8 mouse cellular contexts compared by ENCODE assay signal in genomic region chr11:115904956-115905790, GRCm38 (mm10). TPM values are rescaled to one million over a fixed set of nuclear protein-coding genes. Genes with fewer than 3 reads are reported as not detected.
A peak's percentile ranks its signal among the peaks of the same experiment; 100 is the strongest.
DNase-seq lines count a peak whose midpoint lies in the region; ATAC-seq and TF ChIP-seq lines count a peak whose summit lies in the region.

No protein-coding gene starts in this region.

- no peaks in the 10 kb centered on the region for H3K9me3 ChIP-seq in kidney, embryonic 15.5 days (replicated peaks)
- H3K9me3 ChIP-seq in lung, embryonic 16.5 days (ENCODE audit: control insufficient read depth, low read length), result no peaks in the 10 kb centered on the region

- TF ChIP-seq CTCF in cortical plate, adult 2 months (IDR thresholded peaks at IDR 0.05; ENCODE audit: extremely low read depth, insufficient read depth, low read length), result no peak

- no peak overlapping the region for H3K4me3 ChIP-seq in cortical plate, adult 2 months (ENCODE audit: insufficient read depth, low read length)
- no peak overlapping the region for H3K4me3 ChIP-seq in kidney, embryonic 15.5 days (replicated peaks)
- no peak overlapping the region for H3K4me3 ChIP-seq in lung, embryonic 16.5 days (ENCODE audit: low read length)

- 0 out of 2 replicates have a peak overlapping the region, but pooled peaks have one; percentile 6 for H3K9ac ChIP-seq in kidney, embryonic 15.5 days
- peak overlapping the region; percentile 21; the same call in 1 of the 2 replicates for H3K9ac ChIP-seq in lung, embryonic 16.5 days (ENCODE audit: low read length)

- peak overlapping the region; percentile 29 for H3K4me2 ChIP-seq in kidney, embryonic 15.5 days
- no peak overlapping the region for H3K4me2 ChIP-seq in lung, embryonic 16.5 days (ENCODE audit: low read depth, low read length)

- no peaks in the 10 kb centered on the region for H3K36me3 ChIP-seq in kidney, embryonic 15.5 days
- H3K36me3 ChIP-seq in lung, embryonic 16.5 days (ENCODE audit: control insufficient read depth, insufficient read depth, low read length), result no peaks in the 10 kb centered on the region

- WGBS in kidney, embryonic 15.5 days, result 39% methylated on average over 16 of the region's 16 CpGs
- 45% methylated on average over 16 of the region's 16 CpGs for WGBS in lung, embryonic 16.5 days

- 0 out of 2 replicates have a peak overlapping the region, but pooled peaks have one; percentile 29 for H3K27ac ChIP-seq in cortical plate, adult 2 months (ENCODE audit: insufficient read depth, low read length)
- peak overlapping the region; percentile 91 for H3K27ac ChIP-seq in kidney, embryonic 15.5 days
- H3K27ac ChIP-seq in lung, embryonic 16.5 days (ENCODE audit: low read length), result peak overlapping the region; percentile 64

- ATAC-seq in kidney, embryonic 15.5 days (replicated peaks; ENCODE audit: low FRiP score), result peak; percentile 58
- peak; percentile 48 for ATAC-seq in lung, embryonic 16.5 days (ENCODE audit: low read depth)

- H3K4me1 ChIP-seq in cortical plate, adult 2 months (ENCODE audit: control insufficient read depth, insufficient read depth, low read length), result no peaks in the 10 kb centered on the region
- peaks cover 67% of the 10 kb centered on the region for H3K4me1 ChIP-seq in kidney, embryonic 15.5 days
- peaks cover 57% of the 10 kb centered on the region for H3K4me1 ChIP-seq in lung, embryonic 16.5 days (replicated peaks; ENCODE audit: control insufficient read depth, insufficient read depth, low read length)

- peak; percentile 37 for DNase-seq in kidney, adult 9 months
- DNase-seq in kidney, postnatal 25 days, result no peak
- no peak for DNase-seq in ovary, postnatal 36 days (ENCODE audit: low spot score)
- no peak for DNase-seq in gastrocnemius, postnatal 25 days
- no peak for DNase-seq in spleen, postnatal 14 days (ENCODE audit: low spot score in 2 of 2)

- TF ChIP-seq POLR2A in cortical plate, adult 2 months (IDR thresholded peaks at IDR 0.05; ENCODE audit: extremely low read depth, insufficient read depth, low read length), result no peak

- no peaks in the 10 kb centered on the region for H3K27me3 ChIP-seq in kidney, embryonic 15.5 days
- H3K27me3 ChIP-seq in lung, embryonic 16.5 days (ENCODE audit: control insufficient read depth, insufficient read depth, low read depth, low read length), result no peaks in the 10 kb centered on the region

RNA-seq across cellular contexts. Expression of gene Smim5, which starts 5.4 kb away (rescaled TPM):
- polyA plus RNA-seq in cortical plate, adult 2 months (2012; rRNA removed), result 0.57 and 0.58 TPM in 2 replicates
- 3.9 and 4.1 TPM in 2 replicates for polyA plus RNA-seq in kidney, embryonic 15.5 days (2015; fragmentation: Nextera tagmentation; extraction: Ambion mirVana)
- 5.6 and 8.9 TPM in 2 replicates for polyA plus RNA-seq in lung, embryonic 16.5 days (2015; fragmentation: Nextera tagmentation; extraction: Ambion mirVana)
- total RNA-seq in gastrocnemius, postnatal 25 days (2021), result 1 to 10 TPM in 1 of 2 experiments, under 1 TPM in 1; 0.51 to 1.9 TPM

RNA-seq across cellular contexts. Expression of gene Smim6, which starts 6.6 kb away (rescaled TPM):
- polyA plus RNA-seq in cortical plate, adult 2 months (2012; rRNA removed), result not detected in 2 replicates
- polyA plus RNA-seq in kidney, embryonic 15.5 days (2015; fragmentation: Nextera tagmentation; extraction: Ambion mirVana), result 9.1 and 9.9 TPM in 2 replicates
- polyA plus RNA-seq in lung, embryonic 16.5 days (2015; fragmentation: Nextera tagmentation; extraction: Ambion mirVana), result 35.5 and 36.2 TPM in 2 replicates
- total RNA-seq in gastrocnemius, postnatal 25 days (2021), result not detected

RNA-seq across cellular contexts. Expression of gene Sap30bp, which starts 27.9 kb away (rescaled TPM):
- polyA plus RNA-seq in cortical plate, adult 2 months (2012; rRNA removed), result 51.2 and 57.0 TPM in 2 replicates
- polyA plus RNA-seq in kidney, embryonic 15.5 days (2015; fragmentation: Nextera tagmentation; extraction: Ambion mirVana), result 41.6 and 44.5 TPM in 2 replicates
- 34.3 and 36.8 TPM in 2 replicates for polyA plus RNA-seq in lung, embryonic 16.5 days (2015; fragmentation: Nextera tagmentation; extraction: Ambion mirVana)
- 10 to 100 TPM in 1 of 2 experiments, 1 to 10 TPM in 1; 9.4 to 14.5 TPM for total RNA-seq in gastrocnemius, postnatal 25 days (2021)

RNA-seq across cellular contexts. Expression of gene Recql5, which starts 28.1 kb away (rescaled TPM):
- 31.7 and 36.4 TPM in 2 replicates for polyA plus RNA-seq in cortical plate, adult 2 months (2012; rRNA removed)
- 21.3 and 24.3 TPM in 2 replicates for polyA plus RNA-seq in kidney, embryonic 15.5 days (2015; fragmentation: Nextera tagmentation; extraction: Ambion mirVana)
- 23.6 and 25.7 TPM in 2 replicates for polyA plus RNA-seq in lung, embryonic 16.5 days (2015; fragmentation: Nextera tagmentation; extraction: Ambion mirVana)
- total RNA-seq in gastrocnemius, postnatal 25 days (2021), result 1 to 10 TPM; 4.9 to 6.8 TPM

RNA-seq across cellular contexts. Expression of gene Myo15b, which starts 47.0 kb away (rescaled TPM):
- 1.1 TPM in 2 replicates for polyA plus RNA-seq in cortical plate, adult 2 months (2012; rRNA removed)
- 8.0 and 11.1 TPM in 2 replicates for polyA plus RNA-seq in kidney, embryonic 15.5 days (2015; fragmentation: Nextera tagmentation; extraction: Ambion mirVana)
- polyA plus RNA-seq in lung, embryonic 16.5 days (2015; fragmentation: Nextera tagmentation; extraction: Ambion mirVana), result 0.83 and 2.0 TPM in 2 replicates
- total RNA-seq in gastrocnemius, postnatal 25 days (2021), result not detected

Comparison
In these comparisons a context has a peak if more than half of its experiments do, and no peak if none do; other contexts are left out.
1. H3K27ac ChIP-seq: peak in every context shown above with its lines; median percentile 91 in kidney, embryonic 15.5 days; 64 in lung, embryonic 16.5 days; 29 in cortical plate, adult 2 months.